Mouse (Mus musculus) splenic B cell, adult 2 months (primary cell): ENCODE data around the gene Arrb1.
A peak's percentile ranks its signal among the peaks of the same experiment; 100 is the strongest.

Source experiments
- DNase-seq: peaks from one replicate; pipeline ENCODE4 v3.0.0-alpha.2; 2011; ENCODE audit warnings: low read depth, low spot score
- H3K27me3 ChIP-seq: 2 replicates; pipeline ENCODE4 v1.6.1; 2012; ENCODE audit warnings: mild to moderate bottlenecking, low read length, moderate library complexity, mixed read lengths; ENCODE audit not compliant: control insufficient read depth, poor library complexity, insufficient read depth, severe bottlenecking
- H3K36me3 ChIP-seq: 2 replicates; pipeline ENCODE4 v1.6.1; 2012; ENCODE audit warnings: mild to moderate bottlenecking, low read length, moderate library complexity, mixed read lengths; ENCODE audit not compliant: control insufficient read depth, poor library complexity, insufficient read depth, severe bottlenecking

The Arrb1 gene

DNA sequence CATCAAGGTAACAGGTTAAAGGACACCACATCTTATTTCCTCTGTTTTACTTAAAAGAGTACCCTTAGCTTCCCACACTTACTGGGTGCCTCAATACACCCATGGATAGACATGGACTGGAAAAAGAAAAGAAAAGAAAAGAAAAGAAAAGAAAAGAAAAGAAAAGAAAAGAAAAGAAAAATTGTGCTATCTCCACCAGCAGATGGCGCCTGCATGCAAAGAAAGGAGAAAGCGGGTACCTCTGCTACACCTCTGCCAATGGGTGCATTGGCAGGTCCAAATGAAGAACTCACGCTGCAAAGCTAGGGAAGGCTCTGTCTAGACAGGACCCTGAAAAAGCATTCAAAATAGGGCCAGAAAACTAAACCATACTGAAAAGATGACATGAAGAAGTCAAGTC lies 83.6 kb downstream of the Arrb1 start:
- H3K27me3 ChIP-seq, result no peaks in the 10 kb centered on the region
- DNase-seq, result peak; percentile 48
- no peaks in the 10 kb centered on the region for H3K36me3 ChIP-seq

DNA sequence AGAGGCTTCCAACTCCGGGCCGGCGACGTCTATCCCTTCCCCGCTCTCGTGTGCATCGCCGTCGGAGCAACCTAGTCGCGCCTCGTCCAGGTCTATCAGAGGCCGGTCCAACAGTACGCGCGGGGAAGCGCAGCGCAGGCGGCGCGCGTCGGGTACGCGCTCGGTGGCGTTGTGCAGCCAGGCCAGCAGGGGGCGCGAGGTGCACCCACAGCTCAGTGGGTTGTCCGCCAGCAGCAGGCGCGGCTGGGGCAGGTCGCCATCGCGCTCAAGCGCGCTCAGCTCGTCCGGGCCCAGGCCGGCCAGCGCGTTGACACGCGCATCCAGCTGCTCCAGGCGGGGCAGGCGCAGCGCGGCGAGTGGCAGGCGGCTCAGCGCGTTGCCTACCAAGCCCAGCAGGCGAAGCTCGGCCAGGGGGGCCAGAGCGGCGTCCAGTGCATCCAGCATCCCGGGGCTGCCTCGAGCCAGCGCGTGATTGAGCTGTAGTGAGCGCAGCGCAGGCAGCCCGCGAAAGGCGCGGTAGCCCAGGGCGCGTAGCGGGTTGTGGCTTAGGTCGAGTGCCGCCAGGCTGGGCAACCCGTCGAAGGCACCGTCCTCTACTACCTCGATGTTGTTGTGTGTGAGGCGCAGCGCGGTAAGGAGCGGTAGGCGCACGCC lies 90.6 kb downstream of the Arrb1 start:
- Histone ChIP-seq H3K27me3 (no peaks in the 10 kb centered on the region), H3K36me3 (no peaks in the 10 kb centered on the region)
- peak; percentile 76 for DNase-seq

DNA sequence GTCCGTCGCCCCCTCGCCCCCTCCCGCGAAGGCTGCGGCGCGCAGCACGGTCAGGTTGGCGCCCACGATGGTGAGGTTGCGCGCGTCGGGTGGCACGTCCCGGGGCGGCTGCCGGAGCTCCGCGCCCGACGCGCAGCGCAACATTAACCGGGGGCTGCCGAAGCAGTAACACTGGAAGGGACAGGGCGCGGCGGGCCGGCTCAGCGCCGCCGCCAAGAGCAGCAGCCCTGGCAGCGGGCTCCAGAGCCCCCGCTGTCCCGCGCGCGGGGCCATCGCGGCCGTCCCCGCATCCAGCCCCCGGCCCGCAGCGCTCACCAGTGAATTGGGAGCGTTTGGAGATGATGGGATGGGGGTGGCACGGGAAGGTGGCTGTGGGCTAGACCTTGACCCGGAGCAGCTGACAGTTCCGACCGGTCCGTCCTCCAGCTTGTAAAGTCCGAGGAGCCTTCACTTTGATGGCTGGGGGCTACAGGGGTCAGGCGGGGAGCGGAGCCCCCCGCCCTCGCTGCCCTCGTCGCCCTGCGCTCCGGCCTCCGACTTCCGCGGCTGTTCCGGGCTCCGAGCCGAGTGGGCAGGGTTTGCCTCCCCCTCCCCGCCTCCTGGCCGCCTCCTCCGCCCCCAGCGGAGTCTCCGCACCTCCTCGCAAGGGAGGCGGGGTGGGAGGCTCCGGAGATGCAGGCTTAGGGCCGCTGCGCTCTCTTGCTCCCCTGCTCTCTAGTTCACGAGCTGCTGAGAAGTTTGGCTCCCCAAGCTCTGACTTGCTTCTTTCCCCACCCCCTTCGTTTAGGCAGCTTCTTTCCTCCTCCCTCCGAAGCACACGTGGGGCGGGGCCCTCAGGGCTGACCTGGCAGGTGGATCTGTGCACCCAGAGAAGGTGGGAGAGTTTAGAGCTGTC lies 91.4 kb downstream of the Arrb1 start, which contains the start of gene Tpbgl:
Gene Tpbgl (minus strand): TSS at position 728 of the 895 bp plus-strand sequence.
- DNase-seq, result peak; percentile 9
- Histone ChIP-seq H3K27me3 (no peaks in the 10 kb centered on the region), H3K36me3 (no peaks in the 10 kb centered on the region)

DNA sequence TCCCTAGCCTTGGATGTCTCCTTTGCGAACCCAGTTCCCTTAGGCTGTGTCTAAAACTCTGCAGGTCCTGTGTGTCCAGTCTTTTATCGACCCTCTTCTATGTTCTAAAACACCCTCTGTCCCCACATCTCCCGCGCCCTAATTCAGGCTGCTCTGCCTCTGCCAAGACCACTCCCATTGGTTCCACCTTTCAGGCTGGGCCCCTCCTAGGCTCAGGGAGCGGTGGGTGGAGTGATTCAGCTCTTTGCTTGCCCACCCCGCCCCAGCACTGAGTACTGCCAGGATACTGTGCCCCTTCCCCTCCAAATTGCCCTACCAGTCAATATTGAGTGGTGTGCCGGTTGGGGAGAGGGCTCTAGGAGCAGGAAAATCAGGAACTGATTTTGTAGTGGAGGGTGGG lies 92.1 kb downstream of the Arrb1 start:
- Histone ChIP-seq H3K27me3 (no peaks in the 10 kb centered on the region), H3K36me3 (no peaks in the 10 kb centered on the region)
- DNase-seq, result no peak

DNA sequence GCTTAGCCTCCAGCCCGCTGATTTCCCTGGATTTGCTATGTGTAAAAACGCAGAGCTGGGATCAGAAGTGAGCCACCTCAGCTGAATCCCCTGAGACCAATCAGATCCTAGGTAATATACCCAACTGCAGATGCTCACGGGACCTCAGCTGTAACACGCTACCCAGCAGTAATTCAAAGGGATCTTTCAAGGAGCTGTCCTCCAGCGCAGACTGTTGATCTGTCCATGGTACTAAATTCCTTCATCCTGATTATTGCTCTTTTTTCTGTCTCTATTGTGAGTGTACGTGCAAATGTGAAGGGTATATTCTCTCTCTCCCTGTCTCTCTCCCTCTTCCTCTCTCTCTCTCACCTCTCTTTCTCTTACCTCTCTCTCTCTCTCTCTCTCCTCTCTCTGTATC lies 97.0 kb downstream of the Arrb1 start:
- no peaks in the 10 kb centered on the region for H3K27me3 ChIP-seq
- no peaks in the 10 kb centered on the region for H3K36me3 ChIP-seq
- DNase-seq, result no peak

DNA sequence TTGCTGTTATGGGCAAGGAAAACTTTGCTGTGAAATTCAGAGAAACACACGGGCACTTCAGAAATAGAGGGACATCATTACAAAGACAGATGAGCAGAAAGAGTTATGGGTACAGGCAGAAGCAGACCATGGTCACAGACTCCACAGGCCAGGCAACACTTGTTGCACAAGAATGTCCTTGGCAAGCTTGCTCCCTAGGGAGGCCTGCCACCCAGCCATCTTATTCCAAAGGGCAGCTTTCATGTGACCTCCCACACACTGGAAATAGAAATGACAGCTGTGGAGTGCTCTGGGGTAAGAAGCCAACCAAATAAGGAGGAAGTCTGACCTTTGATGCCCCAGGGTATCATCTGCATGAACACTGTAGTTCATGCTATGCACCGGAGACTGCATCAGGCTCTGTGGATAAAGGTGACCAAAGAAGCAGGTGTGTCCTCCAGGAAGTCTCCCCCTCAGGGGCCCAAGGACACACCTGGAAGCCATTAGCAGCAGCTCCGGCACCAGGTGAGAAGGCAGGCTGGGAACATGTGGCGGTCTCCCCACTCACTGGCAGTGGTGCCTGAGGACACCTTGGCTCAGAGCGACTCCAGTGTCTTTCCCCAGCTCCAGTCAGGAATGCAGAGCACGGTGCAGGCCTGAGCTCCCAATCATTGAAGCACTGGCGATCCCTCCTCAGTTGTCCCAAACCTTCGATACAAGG lies 98.8 kb downstream of the Arrb1 start:
- DNase-seq, result no peak
- H3K36me3 ChIP-seq, result no peaks in the 10 kb centered on the region
- no peaks in the 10 kb centered on the region for H3K27me3 ChIP-seq

DNA sequence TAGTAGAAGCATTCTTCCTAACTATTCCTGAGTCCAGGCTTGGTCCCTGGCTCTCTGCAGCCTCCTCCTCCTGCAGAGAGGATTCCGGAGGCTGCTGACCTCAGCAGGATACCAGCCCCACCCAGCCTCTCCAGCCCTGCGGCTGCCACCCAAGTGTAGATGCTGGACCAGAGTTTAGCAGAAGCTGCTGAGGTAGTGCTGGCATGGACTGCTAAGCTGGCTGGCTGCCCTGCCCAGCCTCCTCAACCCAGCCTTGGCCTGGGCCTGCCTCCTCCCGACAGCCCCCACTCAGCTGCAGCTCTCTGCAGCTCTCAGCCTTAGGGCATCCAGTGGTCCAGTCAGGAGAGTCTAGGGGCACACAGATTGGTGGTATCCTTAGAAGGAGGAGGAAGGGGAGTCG lies 106.0 kb downstream of the Arrb1 start:
- Histone ChIP-seq H3K36me3 (no peaks in the 10 kb centered on the region), H3K27me3 (no peaks in the 10 kb centered on the region)
- no peak for DNase-seq

DNA sequence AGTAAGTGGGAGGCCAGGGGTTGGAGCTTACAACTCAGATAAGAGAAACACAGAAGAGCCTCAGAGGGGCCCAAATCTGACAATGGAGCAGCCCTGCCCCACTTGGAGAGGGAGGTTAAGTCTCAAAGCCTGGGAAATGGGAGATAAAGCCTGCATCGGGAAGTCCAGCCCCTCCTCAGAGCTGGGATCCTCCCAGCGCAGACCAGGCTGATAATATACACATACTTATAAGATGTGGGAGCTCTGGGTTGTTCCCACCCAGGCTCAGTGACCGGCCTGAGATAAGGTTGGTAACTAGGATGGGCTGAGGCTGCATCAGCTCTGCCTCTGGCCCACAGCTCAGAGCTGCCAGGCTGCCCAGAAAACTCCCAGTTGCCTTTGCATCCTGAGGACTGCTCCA lies 106.8 kb downstream of the Arrb1 start:
- no peaks in the 10 kb centered on the region for H3K36me3 ChIP-seq
- DNase-seq, result no peak
- H3K27me3 ChIP-seq, result no peaks in the 10 kb centered on the region

DNA sequence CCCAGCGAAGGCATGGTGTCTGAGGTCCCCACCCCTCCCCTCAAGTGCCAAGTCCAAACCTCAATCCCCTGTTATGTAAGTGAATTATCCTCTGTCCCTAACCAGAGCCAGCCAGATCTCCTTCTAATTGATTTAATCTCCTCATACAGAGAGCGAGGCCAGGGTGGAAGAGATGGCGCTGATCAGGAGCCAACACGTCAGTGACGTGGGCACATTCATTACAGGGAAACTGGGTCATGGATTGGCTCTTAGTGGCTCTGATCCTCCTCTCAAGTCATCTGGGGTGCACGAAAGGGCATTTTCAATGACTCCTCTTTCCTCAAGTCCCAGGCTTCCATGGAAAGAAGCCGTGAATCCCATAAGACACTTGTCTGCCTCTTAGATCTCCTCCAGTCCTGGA lies 109.4 kb downstream of the Arrb1 start:
- no peak for DNase-seq
- H3K27me3 ChIP-seq, result no peaks in the 10 kb centered on the region; the same call in 1 of the 2 replicates
- H3K36me3 ChIP-seq, result no peaks in the 10 kb centered on the region

DNA sequence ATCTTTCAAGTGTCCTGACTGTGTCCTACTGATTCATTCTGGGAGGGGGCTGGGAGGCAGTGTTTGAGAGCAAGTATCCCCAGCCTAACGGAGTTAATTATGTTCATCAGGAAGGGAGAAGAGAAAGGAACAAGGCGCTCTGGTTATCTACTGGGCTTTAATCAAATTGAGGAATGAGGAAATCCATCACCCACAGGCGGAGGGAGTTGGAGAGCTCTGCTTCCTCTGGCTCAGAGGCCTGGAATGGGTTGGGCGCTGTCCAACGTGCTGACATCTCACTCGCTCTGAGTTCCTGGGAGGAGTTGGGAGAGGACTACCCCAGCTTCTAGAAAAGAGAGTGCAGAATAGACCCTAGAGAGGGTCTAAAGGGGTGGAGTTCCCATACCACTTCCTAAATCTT lies 113.4 kb downstream of the Arrb1 start:
- H3K27me3 ChIP-seq, result no peaks in the 10 kb centered on the region; the same call in 1 of the 2 replicates
- H3K36me3 ChIP-seq, result no peaks in the 10 kb centered on the region
- no peak for DNase-seq

DNA sequence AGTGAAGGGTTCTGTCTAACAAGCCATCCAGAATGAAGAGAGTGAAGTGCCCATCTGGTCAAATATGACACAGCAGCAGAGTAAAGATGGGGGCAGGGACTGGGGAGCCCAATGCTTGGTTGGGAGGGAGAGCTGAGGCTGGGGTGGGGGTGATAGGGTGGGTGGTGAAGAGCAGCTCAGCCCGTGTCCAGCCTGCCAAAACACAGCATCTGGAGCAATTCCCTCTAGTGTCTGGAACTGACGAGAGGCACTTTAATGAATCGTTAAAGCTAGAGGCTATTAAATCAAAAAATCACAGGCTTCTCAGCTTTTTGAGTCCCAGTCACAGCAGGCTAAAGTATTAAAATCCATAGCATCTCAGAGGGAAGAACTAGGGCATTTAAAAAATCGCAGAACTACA lies 114.3 kb downstream of the Arrb1 start:
- Histone ChIP-seq H3K27me3 (no peaks in the 10 kb centered on the region; the same call in 1 of the 2 replicates), H3K36me3 (no peaks in the 10 kb centered on the region)
- DNase-seq, result no peak

DNA sequence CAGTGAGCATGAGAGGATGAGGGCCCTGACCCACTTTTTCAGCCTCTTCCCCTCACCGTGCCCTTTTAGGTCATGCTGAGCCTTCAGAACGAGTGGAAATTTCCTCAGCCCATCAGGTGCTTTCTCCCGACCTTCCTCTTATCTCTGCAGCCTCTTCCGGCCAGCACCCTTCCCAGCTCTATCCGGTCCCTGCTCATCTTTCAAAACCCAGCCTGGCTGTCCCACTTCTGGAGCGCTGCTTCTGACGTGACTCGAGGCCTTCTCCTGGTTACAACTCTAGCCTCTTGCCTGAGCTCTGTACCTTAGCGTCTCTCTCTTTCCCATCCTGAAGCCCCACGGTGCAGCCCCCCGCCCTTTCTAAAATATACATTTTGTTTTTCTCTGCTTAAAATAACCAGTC lies 119.0 kb downstream of the Arrb1 start:
- no peaks in the 10 kb centered on the region for H3K27me3 ChIP-seq
- no peak for DNase-seq
- no peaks in the 10 kb centered on the region for H3K36me3 ChIP-seq
